Mouse (Mus musculus): ENCODE data around the gene Amot.

DNA sequence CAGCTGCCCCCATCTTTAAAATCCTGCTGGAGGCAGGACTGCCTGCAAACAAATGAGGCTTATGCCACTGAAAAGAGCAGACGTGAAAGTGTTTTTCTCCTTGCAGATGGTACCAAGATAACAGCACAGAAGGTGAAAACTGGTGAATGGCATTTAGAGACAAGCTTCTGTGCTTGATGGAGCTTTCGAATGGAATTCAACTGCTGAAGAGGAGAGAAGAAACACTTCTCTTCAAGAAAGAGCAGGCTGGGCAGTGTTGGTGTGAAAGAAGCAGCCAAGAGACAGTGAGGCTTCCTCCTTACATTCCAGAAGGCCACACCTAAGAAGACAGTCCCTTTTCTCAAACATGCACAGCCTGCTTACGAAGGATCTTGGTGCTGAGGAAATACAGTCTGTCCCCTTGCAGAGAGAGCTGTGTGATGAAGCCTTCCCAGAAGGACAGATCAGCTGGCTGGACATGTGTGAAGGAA is 27.2 kb downstream of the Amot start:
- TF ChIP-seq CTCF (conservative IDR thresholded peaks at IDR 0.05; ENCODE audit: low read length) (no peak), NANOG (IDR thresholded peaks at IDR 0.05; ENCODE audit: borderline replicate concordance, low read length) (no peak), POU5F1 (IDR thresholded peaks at IDR 0.05; ENCODE audit: borderline replicate concordance, low read length) (no peak)

All from E14TG2a.4 (cell line).